Comparison of ENCODE assay signal across 31 mouse cellular contexts in genomic region chr5:137051125-137051524, GRCm38 (mm10). TPM values are rescaled to one million over a fixed set of nuclear protein-coding genes. Genes with fewer than 3 reads are reported as not detected.
A peak's percentile ranks its signal among the peaks of the same experiment; 100 is the strongest.
DNase-seq lines count a peak whose midpoint lies in the region; ATAC-seq and TF ChIP-seq lines count a peak whose summit lies in the region.
"Had no signal": no experiment of that assay in that cellular context is flagged by ENCODE, and none has a peak within 500 bp of the region (broad histone marks: within the 10 kb centered on the region; RNA-seq: fewer than 3 reads in every experiment).

No protein-coding gene starts in this region.

- TF ChIP-seq CTCF in left cerebral cortex, adult 2 months (IDR thresholded peaks at IDR 0.05), result no peak

- peak; percentile 74 for DNase-seq in kidney, adult 9 months
- DNase-seq in kidney, postnatal 25 days, result no peak
- no peak for DNase-seq in left cerebral cortex, adult 2 months (ENCODE audit: extremely low spot score in 1 of 2, low spot score in 2 of 2)
- DNase-seq in left cerebral cortex, postnatal 4 days, result no peak
- DNase-seq in R1 (ENCODE audit: low read depth, low spot score), result peak; percentile 62
- peak; percentile 78 for DNase-seq in yolk sac, embryonic 10.5 days (ENCODE audit: low spot score)
- no peak for DNase-seq in spleen, adult 12 weeks (ENCODE audit: low spot score)
- DNase-seq: adrenal gland, adult 2 months; adrenal gland, postnatal 14 days; cerebellum, adult 11 months; cerebellum, adult 2 months; cerebellum, adult 9-11 months; cerebellum, postnatal 25 days; embryo, embryonic 11 days; gastrocnemius, postnatal 10 days; gastrocnemius, postnatal 36 days; heart, adult 2 months; heart, postnatal 14 days; heart, postnatal 4 days had no signal

- peak overlapping the region; percentile 1; the same call in 1 of the 2 replicates for H3K27ac ChIP-seq in left cerebral cortex, adult 2 months
- H3K27ac ChIP-seq: embryonic facial prominence, embryonic 10.5 days; embryonic facial prominence, embryonic 13.5 days; forebrain, embryonic 10.5 days; forebrain, embryonic 13.5 days; heart, adult 2 months; heart, embryonic 10.5 days; heart, embryonic 13.5 days; hindbrain, embryonic 14.5 days had no signal

- intact Hi-C loops in left cerebral cortex, adult 2 months (cut with DNase I), result no loop called here
- intact Hi-C loops in left cerebral cortex, postnatal 4 days (cut with DNase I), result no loop called here

- no peak overlapping the region for H3K4me3 ChIP-seq in left cerebral cortex, adult 2 months
- H3K4me3 ChIP-seq: embryonic facial prominence, embryonic 10.5 days; embryonic facial prominence, embryonic 13.5 days; forebrain, embryonic 10.5 days; forebrain, embryonic 13.5 days; heart, adult 2 months; heart, embryonic 10.5 days; heart, embryonic 13.5 days had no signal

- ATAC-seq in megakaryocyte-erythroid progenitor cell, adult 5-6 weeks (replicated peaks; ENCODE audit: low FRiP score, low TSS enrichment, poor library complexity, severe bottlenecking), result no peak
- ATAC-seq: CD4-positive, CD25-positive, alpha-beta regulatory T cell, adult 4 months; forebrain, embryonic 13.5 days; forebrain, embryonic 16.5 days had no signal

RNA-seq across cellular contexts. Expression of gene Ap1s1, which starts 5.2 kb away (rescaled TPM):
- 100 to 1,000 TPM; 349 to 354 TPM for total RNA-seq in left cerebral cortex, adult 2 months (2021)
- total RNA-seq in left cerebral cortex, postnatal 4 days (2021), result 100 to 1,000 TPM; 193 to 208 TPM
- 52.2 and 78.7 TPM in 2 replicates for total RNA-seq in megakaryocyte-erythroid progenitor cell, adult 5-6 weeks (2014; fragmentation: Nextera tagmentation)
- total RNA-seq in megakaryocyte-erythroid progenitor cell, adult 5-6 weeks (2017), result 46.5 and 50.2 TPM in 2 replicates

RNA-seq across cellular contexts. Expression of gene Serpine1, which starts 20.9 kb away (rescaled TPM):
- 1 to 10 TPM in 1 of 2 experiments, under 1 TPM in 1; 0.91 to 1.1 TPM for total RNA-seq in left cerebral cortex, adult 2 months (2021)
- under 1 TPM; 0.60 TPM for total RNA-seq in left cerebral cortex, postnatal 4 days (2021)
- 0.72 TPM in 1 of 2 replicates, not detected in the other for total RNA-seq in megakaryocyte-erythroid progenitor cell, adult 5-6 weeks (2014; fragmentation: Nextera tagmentation)
- 0.94 TPM in 1 of 2 replicates, not detected in the other for total RNA-seq in megakaryocyte-erythroid progenitor cell, adult 5-6 weeks (2017)
- total RNA-seq: granulocyte monocyte progenitor cell, adult 5-6 weeks had no signal

RNA-seq across cellular contexts. Expression of gene Vgf, which starts 24.9 kb away (rescaled TPM):
- 100 to 1,000 TPM; 433 to 446 TPM for total RNA-seq in left cerebral cortex, adult 2 months (2021)
- total RNA-seq in left cerebral cortex, postnatal 4 days (2021), result 10 to 100 TPM; 48.5 to 78.9 TPM
- not detected in 2 replicates for total RNA-seq in megakaryocyte-erythroid progenitor cell, adult 5-6 weeks (2014; fragmentation: Nextera tagmentation)
- 0.27 and 0.47 TPM in 2 replicates for total RNA-seq in megakaryocyte-erythroid progenitor cell, adult 5-6 weeks (2017)
- total RNA-seq: gastrocnemius, adult 18-20 months; gastrocnemius, postnatal 36 days; granulocyte monocyte progenitor cell, adult 5-6 weeks; heart, adult 2 months; heart, postnatal 14 days; heart, postnatal 4 days had no signal

Comparison
In these comparisons a context has a peak if more than half of its experiments do, and no peak if none do; other contexts are left out.
1. DNase-seq: peak in kidney, adult 9 months (single experiment), R1 (single experiment) and yolk sac, embryonic 10.5 days (single experiment); none in kidney, postnatal 25 days (0 of 2), left cerebral cortex, adult 2 months (0 of 2), left cerebral cortex, postnatal 4 days (single experiment) and spleen, adult 12 weeks (single experiment).
2. RNA of gene Vgf, which starts 24.9 kb away (total RNA-seq): 433 to 446 TPM in left cerebral cortex, adult 2 months and 48.5 to 78.9 TPM in left cerebral cortex, postnatal 4 days; 0.27 to 0.47 TPM in megakaryocyte-erythroid progenitor cell, adult 5-6 weeks; every median in the first group is over 10 times any median in the second.